Mouse (Mus musculus) heart, postnatal 25 days (tissue): ENCODE results near the gene Rmnd5b. TPM values are rescaled to one million over a fixed set of nuclear protein-coding genes. Genes with fewer than 3 reads are reported as not detected.
A peak's percentile ranks its signal among the peaks of the same experiment; 100 is the strongest.
"Not testable (repeated sequence)": the region's sequence is repeated elsewhere in the genome, so short reads cannot be mapped to it uniquely, and the experiment has no call there.

Experiments
- DNase-seq: peaks from one replicate; pipeline ENCODE4 v3.0.0; 2022; ENCODE audit warnings: low spot score
- intact Hi-C: fragments of 180-260 bp; cut with DNase I; formaldehyde crosslinking; loops from one replicate; pipeline ENCODE4 v1.15.1; 2025
- total RNA-seq, 2 experiments: library from RNA; stranded (reverse); gene quantifications; 2 replicates each; pipeline ENCODE4 v1.2.3; 2021

Rmnd5b gene
- total RNA-seq, 2 experiments from 2014 or later = 14.1 to 17.2 TPM

DNA sequence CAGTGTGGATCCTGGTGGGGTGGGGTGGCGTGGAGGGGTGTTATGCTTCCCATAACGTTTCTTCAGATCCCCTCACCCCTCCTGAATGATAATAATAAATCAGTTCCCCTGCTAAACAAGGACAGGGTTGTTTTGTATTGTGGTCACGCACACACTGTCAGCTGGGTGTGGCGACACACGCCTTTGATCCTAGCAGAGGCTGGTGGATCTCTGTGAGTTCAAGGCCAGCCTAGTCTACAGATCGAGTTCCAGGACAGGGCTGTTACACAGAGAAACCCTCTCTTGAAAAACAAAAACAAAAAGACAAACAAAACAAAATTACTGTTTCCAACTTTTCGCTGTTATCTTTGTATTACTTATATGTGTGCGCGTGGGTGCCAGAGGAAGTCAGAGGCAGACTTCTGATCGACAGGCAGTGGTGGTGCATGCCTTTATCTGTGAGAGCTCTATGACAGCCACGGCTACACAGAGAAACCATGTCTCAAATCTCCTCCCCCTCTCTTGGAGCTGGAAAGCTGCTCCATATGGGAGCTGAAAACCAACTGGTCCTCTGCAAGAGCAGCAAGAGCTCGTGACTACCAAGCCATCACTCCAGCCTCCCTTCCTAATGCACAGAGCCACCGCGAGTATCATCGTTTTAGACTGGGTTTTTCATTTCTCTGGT, 5.9 kb downstream of the Rmnd5b start:
- intact Hi-C loops = loop anchor here (10.0 kb wide), 1 partner anchor 375 kb away; the partner anchor contains the start of genes Cdkl3 and Ube2b
- DNase-seq = no peak

DNA sequence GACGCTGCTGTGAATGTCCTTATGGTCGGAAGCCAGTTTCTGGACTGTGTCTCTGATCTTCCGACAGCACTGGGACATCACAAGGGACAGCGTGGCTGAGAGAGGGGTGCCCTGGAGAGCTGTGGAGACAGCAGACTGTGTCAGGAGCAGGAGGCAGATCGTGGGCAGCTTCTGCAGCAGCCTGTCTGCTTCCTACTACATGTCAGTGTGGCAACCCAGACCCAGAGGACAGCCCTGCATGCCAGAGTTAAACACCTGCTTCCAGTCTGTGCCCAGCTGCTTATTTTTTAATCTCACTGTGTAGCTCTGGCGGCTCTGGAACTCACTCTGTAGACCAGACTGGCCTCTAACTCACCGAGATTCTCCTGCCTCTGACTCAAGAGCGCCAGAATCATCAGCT, 7.8 kb downstream of the Rmnd5b start:
- no peak for DNase-seq
- intact Hi-C loops = loop anchor here (10.0 kb wide), 1 partner anchor 377 kb away; the partner anchor contains the start of genes Cdkl3 and Ube2b

DNA sequence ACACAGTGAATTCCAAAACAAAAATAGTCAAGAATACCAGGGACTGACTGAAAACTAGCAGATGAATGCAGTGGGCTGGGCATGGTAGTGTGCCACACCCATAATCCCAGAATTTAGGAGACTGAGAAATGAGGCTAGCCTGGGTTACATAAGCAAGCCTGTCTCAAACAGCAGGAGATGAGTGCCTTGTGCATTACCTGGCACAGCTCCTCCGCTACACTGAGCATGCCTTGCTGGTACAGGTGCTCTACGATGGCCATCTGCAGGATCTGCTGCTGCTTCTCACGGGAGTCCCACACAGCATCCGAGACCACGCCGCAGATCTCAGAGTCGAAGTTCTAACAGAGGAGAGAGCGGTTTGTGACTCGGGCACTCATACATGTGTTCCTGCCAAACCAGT, 8.3 kb downstream of the Rmnd5b start:
- no peak for DNase-seq
- intact Hi-C loops = loop anchor here (10.0 kb wide), 1 partner anchor 377 kb away; the partner anchor contains the start of genes Cdkl3 and Ube2b

- DNase-seq = no peak
- intact Hi-C loops = loop anchor here (10.0 kb wide), 1 partner anchor 379 kb away; the partner anchor contains the start of genes Cdkl3 and Ube2b
Measured at GRCm38 (mm10) chr11:51625187-51625820, 10.4 kb downstream of the Rmnd5b start.

- intact Hi-C loops = loop anchor here (10.0 kb wide), 1 partner anchor 382 kb away; the partner anchor contains the start of genes Cdkl3 and Ube2b
- DNase-seq = no peak
Measured at GRCm38 (mm10) chr11:51622971-51623491, 12.7 kb downstream of the Rmnd5b start.

GRCm38 (mm10) chr11:51621776-51622175, 13.9 kb downstream of the Rmnd5b start:
- intact Hi-C loops = loop anchor here (10.0 kb wide), 1 partner anchor 383 kb away; the partner anchor contains the start of genes Cdkl3 and Ube2b
- no peak for DNase-seq

GRCm38 (mm10) chr11:51620084-51620483, 15.6 kb downstream of the Rmnd5b start:
- intact Hi-C loops = loop anchor here (10.0 kb wide), 1 partner anchor 385 kb away; the partner anchor contains the start of genes Cdkl3 and Ube2b
- DNase-seq = no peak

DNA sequence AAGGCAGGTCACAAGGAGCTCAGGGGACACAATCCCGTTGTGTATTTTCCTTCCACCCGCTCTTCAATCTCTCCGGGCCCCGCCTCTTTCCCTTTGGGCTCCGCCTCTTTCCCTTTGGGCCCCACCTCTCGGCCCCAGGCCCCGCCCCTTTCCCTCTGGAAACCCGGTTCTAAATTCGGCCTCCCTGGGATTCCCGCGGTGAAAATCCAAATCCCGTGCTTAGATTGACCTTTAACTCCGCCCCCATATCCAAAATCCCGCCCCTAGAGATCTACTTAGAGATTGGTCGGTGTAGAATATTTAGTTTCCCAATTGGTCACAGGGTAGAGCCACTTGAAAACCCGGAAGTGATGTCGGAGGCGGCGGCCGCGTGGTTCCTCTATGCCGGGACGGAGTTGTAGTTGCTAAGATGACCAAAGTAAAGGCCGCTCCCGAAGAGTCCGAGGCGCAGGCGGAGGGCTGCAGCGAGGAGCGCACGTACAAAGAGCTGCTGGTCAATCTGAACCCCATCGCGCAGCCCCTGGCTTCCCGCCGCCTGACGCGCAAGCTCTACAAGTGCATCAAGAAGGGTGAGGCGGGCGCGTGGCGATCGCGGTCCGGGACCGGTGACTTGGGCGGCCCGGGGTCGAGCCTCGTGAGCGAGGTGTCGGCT, 16.2 kb downstream of the Rmnd5b start, which contains the start of gene Nhp2:
Gene Nhp2 (plus strand): TSS at position 327 of the 652 bp plus-strand sequence.
- peak; percentile 91 for DNase-seq
- intact Hi-C loops = loop anchor here (2.0 to 10.0 kb wide), 2 partner anchors 31 to 385 kb away; partner anchors contain the start of genes Cdkl3, D930048N14Rik, N4bp3 and Ube2b

DNA sequence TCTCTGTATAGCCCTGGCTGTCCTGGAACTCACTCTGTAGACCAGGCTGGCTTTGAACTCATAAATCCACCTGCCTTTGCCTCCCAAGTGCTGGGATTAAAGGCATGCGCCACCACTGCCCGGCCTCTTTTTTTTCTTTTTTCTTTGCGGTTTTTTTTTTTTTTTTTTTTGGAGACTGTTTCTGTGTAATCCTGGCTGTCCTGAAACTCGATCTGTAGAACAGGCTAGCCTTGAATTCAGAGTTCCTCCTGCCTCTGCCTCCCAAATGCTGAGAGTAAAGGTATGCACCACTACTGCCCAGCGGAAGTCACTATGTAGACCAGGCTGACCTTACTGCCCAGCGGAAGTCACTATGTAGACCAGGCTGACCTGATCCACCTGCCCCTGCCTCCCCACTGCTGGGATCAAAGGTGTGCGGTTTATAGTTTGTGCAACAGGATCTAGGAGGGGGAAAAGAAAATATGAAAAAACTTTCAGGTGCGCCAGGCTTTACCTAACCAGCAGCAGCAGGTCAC, 16.7 kb downstream of the Rmnd5b start:
- no peak for DNase-seq
- intact Hi-C loops = loop anchor here (2.0 kb wide), 1 partner anchor 32 kb away; the partner anchor contains the start of genes D930048N14Rik and N4bp3

DNA sequence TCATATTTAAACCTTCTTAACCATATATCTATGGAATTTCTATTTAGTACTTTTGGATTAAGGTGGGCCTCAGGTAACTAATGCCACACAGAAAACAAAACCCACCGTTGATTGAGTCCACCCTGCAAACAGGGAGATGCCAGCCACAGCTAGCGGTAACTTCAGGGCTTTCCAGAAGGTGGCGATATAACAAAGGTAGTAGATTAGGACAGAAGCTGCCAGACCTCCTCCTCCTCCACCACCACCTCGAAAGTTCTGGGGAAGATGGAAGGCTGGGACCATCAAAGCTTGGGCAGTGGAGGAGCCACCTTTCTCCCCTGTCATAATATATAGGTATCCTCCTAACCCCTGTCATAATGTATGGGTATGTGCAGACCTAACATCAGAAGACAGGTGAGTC, 18.0 kb downstream of the Rmnd5b start:
- DNase-seq = no peak
- intact Hi-C loops = loop anchor here (1.0 to 2.0 kb wide), 2 partner anchors 33 to 64 kb away; partner anchors contain the start of genes D930048N14Rik and N4bp3

DNA sequence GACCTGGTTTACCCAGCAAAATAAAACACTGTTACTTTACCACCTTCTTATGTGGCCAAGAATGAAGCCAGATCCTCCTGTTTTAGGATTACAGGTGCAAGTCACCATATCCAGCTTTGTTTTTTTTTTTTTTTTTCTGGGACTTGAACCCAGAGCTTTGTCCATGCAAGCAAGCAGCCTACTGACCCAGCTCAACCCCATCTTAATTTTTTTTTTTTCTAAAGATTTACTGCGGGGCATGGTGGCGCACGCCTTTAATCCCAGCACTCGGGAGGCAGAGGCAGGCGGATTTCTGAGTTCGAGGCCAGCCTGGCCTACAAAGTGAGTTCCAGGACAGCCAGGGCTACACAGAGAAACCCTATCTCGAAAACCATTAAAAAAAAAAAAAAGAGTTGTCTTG, 19.6 kb downstream of the Rmnd5b start:
- intact Hi-C loops = not testable (repeated sequence)

DNA sequence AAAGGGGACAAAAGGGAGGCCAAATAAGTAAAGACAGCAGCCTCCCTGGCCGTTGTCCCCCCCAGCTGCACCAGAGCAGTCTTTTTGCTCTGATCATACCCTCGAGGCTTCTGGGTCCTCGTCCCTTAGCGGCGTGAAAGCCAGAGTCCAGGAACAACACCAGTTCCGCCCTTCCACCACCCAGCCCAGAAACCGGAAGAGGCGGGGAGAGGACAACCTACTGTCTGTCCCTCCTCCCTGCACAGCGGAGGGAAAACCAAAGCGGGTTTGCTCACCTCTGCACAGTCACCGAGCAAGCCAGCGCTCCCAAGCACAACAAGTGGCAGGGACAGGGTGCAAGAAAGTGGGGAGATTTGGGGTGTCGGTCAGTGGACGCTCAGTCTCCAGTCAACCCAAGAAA, 20.1 kb downstream of the Rmnd5b start:
- intact Hi-C loops = no loop called here
- DNase-seq = peak; percentile 55

More for the DNA sequence above, 19.6 kb downstream of the Rmnd5b start:
- DNase-seq = not testable (repeated sequence)

GRCm38 (mm10) chr11:51615129-51615528, 20.6 kb downstream of the Rmnd5b start:
- intact Hi-C loops = no loop called here
- no peak for DNase-seq

- DNase-seq = no peak
- intact Hi-C loops = no loop called here
Measured at GRCm38 (mm10) chr11:51614256-51614655, 21.4 kb downstream of the Rmnd5b start.

DNA sequence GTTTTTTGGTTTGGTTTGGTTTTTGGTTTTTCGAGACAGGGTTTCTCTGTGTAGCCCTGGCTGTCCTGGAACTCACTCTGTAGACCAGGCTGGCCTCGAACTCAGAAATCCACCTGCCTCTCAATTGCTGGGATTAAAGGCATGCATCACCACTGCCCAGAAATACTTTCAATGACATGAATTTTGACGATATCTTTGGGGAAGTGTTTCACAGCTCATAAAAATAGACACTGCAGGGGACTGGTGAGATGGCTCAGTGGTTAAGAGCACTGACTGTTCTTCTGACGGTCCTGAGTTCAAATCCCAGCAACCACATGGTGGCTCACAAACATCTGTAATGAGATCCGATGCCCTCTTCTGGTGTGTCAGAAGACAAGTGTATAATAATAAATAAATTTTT, 25.8 kb downstream of the Rmnd5b start:
- DNase-seq, intact Hi-C loops: not testable (repeated sequence)

GRCm38 (mm10) chr11:51609266-51609909, 26.3 kb downstream of the Rmnd5b start:
- no peak for DNase-seq
- intact Hi-C loops = no loop called here

GRCm38 (mm10) chr11:51607096-51607738, 28.5 kb downstream of the Rmnd5b start:
- intact Hi-C loops = no loop called here
- DNase-seq = no peak

DNA sequence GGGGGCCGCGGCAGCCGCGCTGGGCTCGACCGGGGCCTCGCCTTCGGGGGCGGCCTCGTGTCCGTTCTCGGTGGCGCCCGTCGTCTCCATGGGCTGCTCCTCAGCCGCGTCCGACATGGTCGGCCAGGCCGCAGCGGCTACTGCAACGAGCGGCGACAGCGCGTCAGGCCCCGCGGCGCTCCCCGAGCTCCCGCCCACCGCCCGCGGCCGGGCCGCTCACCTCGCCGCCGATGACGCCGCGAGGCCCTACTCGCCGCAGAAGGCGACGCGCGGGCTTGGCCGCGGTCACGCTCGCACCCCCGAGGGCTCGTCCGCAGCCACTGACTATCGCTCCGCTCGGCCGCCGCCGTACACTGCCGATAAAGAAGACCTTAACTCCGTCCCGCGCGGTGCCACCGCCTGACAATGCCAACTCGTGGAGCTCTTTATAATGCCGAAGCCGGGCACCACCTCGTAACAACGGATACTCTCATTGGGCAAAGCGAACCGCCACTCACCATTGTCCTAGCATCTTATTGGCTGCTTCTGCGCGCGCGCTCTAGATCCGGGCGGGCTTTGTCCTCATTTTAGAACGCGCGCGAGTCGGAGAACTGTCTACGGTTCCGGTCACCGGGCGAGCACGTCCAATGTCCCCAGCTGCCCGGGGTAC, 29.1 kb downstream of the Rmnd5b start, which contains the start of gene Hnrnpab:
Gene Hnrnpab (minus strand): TSS at position 401 of the 649 bp plus-strand sequence.
- peak; percentile 97 for DNase-seq
- intact Hi-C loops = no loop called here
